Mouse (Mus musculus) lung, postnatal 36 days (tissue): Measurements from ENCODE around the gene Cxcl16.
A peak's percentile ranks its signal among the peaks of the same experiment; 100 is the strongest.
"Not testable (repeated sequence)": the region's sequence is repeated elsewhere in the genome, so short reads cannot be mapped to it uniquely, and the experiment has no call there.

Experiments
- DNase-seq: peaks from one replicate; pipeline ENCODE4 v3.0.0; 2022; ENCODE audit warnings: mixed read lengths

Gene Cxcl16

GRCm38 (mm10) chr11:70459601-70460101 lies at the start of gene Cxcl16:
Gene Cxcl16 (minus strand): TSS chr11:70459984.
- DNase-seq, result peak; percentile 91

GRCm38 (mm10) chr11:70506962-70507515 lies 47.3 kb upstream of the Cxcl16 start:
- DNase-seq, result no peak

- DNase-seq, result peak; percentile 90
Observed at GRCm38 (mm10) chr11:70506385-70506784, 46.6 kb upstream of the Cxcl16 start.

GRCm38 (mm10) chr11:70504970-70505369 lies 45.2 kb upstream of the Cxcl16 start, which contains the start of gene Tm4sf5:
Gene Tm4sf5 (plus strand): TSS chr11:70505244.
- DNase-seq, result no peak

- no peak for DNase-seq
Observed at GRCm38 (mm10) chr11:70502018-70502417, 42.2 kb upstream of the Cxcl16 start.

- DNase-seq, result no peak
Observed at GRCm38 (mm10) chr11:70500476-70500812, 40.7 kb upstream of the Cxcl16 start.

- DNase-seq, result peak; percentile 82
Observed at GRCm38 (mm10) chr11:70499566-70500475, 40.0 kb upstream of the Cxcl16 start.

- peak; percentile 53 for DNase-seq
Observed at GRCm38 (mm10) chr11:70489684-70490083, 29.9 kb upstream of the Cxcl16 start.

GRCm38 (mm10) chr11:70489138-70489537 lies 29.4 kb upstream of the Cxcl16 start:
- DNase-seq, result no peak

- DNase-seq, result no peak
Observed at GRCm38 (mm10) chr11:70487816-70488215, 28.0 kb upstream of the Cxcl16 start.

- DNase-seq, result no peak
Observed at GRCm38 (mm10) chr11:70485498-70485897, 25.7 kb upstream of the Cxcl16 start.

GRCm38 (mm10) chr11:70474872-70475534 lies 15.2 kb upstream of the Cxcl16 start:
- DNase-seq, result no peak

- not testable (repeated sequence) for DNase-seq
Observed at GRCm38 (mm10) chr11:70473291-70473690, 13.5 kb upstream of the Cxcl16 start.

GRCm38 (mm10) chr11:70472716-70473115 lies 12.9 kb upstream of the Cxcl16 start:
- no peak for DNase-seq

- no peak for DNase-seq
Observed at GRCm38 (mm10) chr11:70469764-70470163, 10.0 kb upstream of the Cxcl16 start.

GRCm38 (mm10) chr11:70467902-70468619 lies 8.3 kb upstream of the Cxcl16 start:
- no peak for DNase-seq

GRCm38 (mm10) chr11:70465824-70466223 lies 6.0 kb upstream of the Cxcl16 start:
- no peak for DNase-seq

- no peak for DNase-seq
Observed at GRCm38 (mm10) chr11:70465211-70465610, 5.4 kb upstream of the Cxcl16 start.

- DNase-seq, result no peak
Observed at GRCm38 (mm10) chr11:70463970-70464369, 4.2 kb upstream of the Cxcl16 start.

GRCm38 (mm10) chr11:70458688-70459600 lies 840 bp downstream of the Cxcl16 start, which contains the start of gene Zmynd15:
Gene Zmynd15 (plus strand): TSS chr11:70459433.
- peak; percentile 50 for DNase-seq

GRCm38 (mm10) chr11:70453261-70454044 lies 6.3 kb downstream of the Cxcl16 start:
- DNase-seq, result peak; percentile 65
